Mouse (Mus musculus) G1E (cell line): ENCODE data around the gene Wdr41. TPM values are rescaled to one million over a fixed set of nuclear protein-coding genes. Genes with fewer than 3 reads are reported as not detected.

ENCODE experiments used
- ATAC-seq: 2 replicates; pipeline ENCODE4 v1.8.0; 2016; ENCODE audit warnings: mild to moderate bottlenecking; ENCODE audit not compliant: insufficient number of reproducible peaks, poor library complexity, low FRiP score, severe bottlenecking; ENCODE audit errors: extremely low read depth
- DNase-seq: peaks from one replicate; pipeline ENCODE4 v3.0.0; 2012; ENCODE audit warnings: low spot score
- H3K27me3 ChIP-seq: 2 replicates; pipeline ENCODE4 v1.6.1; 2012; ENCODE audit warnings: mild to moderate bottlenecking, low read length, inconsistent platforms; ENCODE audit not compliant: insufficient read depth
- H3K36me3 ChIP-seq: replicated peaks from 2 replicates; pipeline ENCODE3; 2012; ENCODE audit warnings: mild to moderate bottlenecking, inconsistent platforms
- H3K4me1 ChIP-seq: 2 replicates; pipeline ENCODE4 v1.6.1; 2012; ENCODE audit warnings: low read depth, low read length, inconsistent platforms, mixed read lengths; ENCODE audit not compliant: insufficient read depth
- H3K4me3 ChIP-seq: 2 replicates; pipeline ENCODE4 v1.5.1; 2012; ENCODE audit warnings: low read depth, mild to moderate bottlenecking, inconsistent platforms, low read length, moderate library complexity, mixed read lengths
- H3K9me3 ChIP-seq: replicated peaks from 2 replicates; pipeline ENCODE4 v1.6.1; 2012; ENCODE audit warnings: inconsistent platforms
- CTCF ChIP-seq: IDR thresholded peaks from 2 replicates; pipeline ENCODE4 v1.5.1; 2012; ENCODE audit warnings: low read depth, low read length, inconsistent platforms, mixed read lengths
- GATA1 ChIP-seq: IDR thresholded peaks from 2 replicates; pipeline ENCODE4 v1.6.1; 2012; ENCODE audit warnings: borderline replicate concordance, low read length, inconsistent platforms, mixed read lengths
- GATA2 ChIP-seq: IDR thresholded peaks from 2 replicates; pipeline ENCODE4 v1.6.1; 2012; ENCODE audit warnings: low read depth, low read length, inconsistent platforms, borderline replicate concordance
- POLR2AphosphoS5 ChIP-seq: IDR thresholded peaks from 2 replicates; pipeline ENCODE4 v1.6.1; 2012; ENCODE audit warnings: low read depth, low read length, inconsistent platforms; ENCODE audit not compliant: insufficient replicate concordance
- TAL1 ChIP-seq: conservative IDR thresholded peaks from 2 replicates; pipeline ENCODE4 v1.6.1; 2012; ENCODE audit warnings: low read depth, low read length, inconsistent platforms, mixed read lengths
- polyA plus RNA-seq: library from polyadenylated mRNA; stranded (reverse); fragments of >175 nt; gene quantifications from 2 replicates; pipeline ENCODE4 v1.2.3, GENCODE M21; 2012
- total RNA-seq, 2 experiments: library from RNA; stranded (forward) in 1 of 2; stranded (reverse) in 1 of 2; fragments of 200-1000 nt in 1 of 2; fragments of >200 nt in 1 of 2; fragmentation: Nextera tagmentation in 1 of 2; gene quantifications; 2 replicates each; pipeline ENCODE4 v1.2.3; 2014 to 2017

Wdr41 gene
- total and polyA plus RNA-seq, 3 experiments = 5.3 to 26.2 (median 15.7) TPM

DNA sequence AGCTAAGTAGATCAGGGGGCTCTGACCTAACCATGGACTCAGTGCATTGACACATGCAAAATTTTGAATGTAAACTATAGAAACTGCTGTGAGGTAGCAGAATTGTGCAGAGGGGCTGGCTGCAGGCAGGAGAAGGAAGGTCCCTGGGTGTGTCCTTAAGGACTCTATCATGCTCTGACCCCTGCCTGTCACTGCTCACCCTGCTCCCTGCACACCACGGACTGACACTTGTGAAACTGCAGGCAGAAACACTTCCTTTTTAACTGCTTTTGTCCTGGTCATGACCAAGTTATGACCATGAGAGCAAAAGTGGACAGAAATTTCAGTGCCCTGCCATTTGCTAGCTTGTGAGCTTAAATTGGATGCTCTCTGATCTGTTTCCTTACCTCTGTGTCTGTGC is 68.0 kb downstream of the Wdr41 start:
- ATAC-seq (no peak), DNase-seq (no peak)
- H3K4me1 ChIP-seq = no peaks in the 10 kb centered on the region
- no peaks in the 10 kb centered on the region for H3K36me3 ChIP-seq
- TF ChIP-seq GATA1 = no peak
- no peak for TF ChIP-seq POLR2AphosphoS5
- no peak for TF ChIP-seq GATA2
- no peak for TF ChIP-seq TAL1
- no peak for TF ChIP-seq CTCF
- H3K4me3 ChIP-seq = no peak overlapping the region
- H3K9me3 ChIP-seq = no peaks in the 10 kb centered on the region
- peaks cover 35% of the 10 kb centered on the region for H3K27me3 ChIP-seq

DNA sequence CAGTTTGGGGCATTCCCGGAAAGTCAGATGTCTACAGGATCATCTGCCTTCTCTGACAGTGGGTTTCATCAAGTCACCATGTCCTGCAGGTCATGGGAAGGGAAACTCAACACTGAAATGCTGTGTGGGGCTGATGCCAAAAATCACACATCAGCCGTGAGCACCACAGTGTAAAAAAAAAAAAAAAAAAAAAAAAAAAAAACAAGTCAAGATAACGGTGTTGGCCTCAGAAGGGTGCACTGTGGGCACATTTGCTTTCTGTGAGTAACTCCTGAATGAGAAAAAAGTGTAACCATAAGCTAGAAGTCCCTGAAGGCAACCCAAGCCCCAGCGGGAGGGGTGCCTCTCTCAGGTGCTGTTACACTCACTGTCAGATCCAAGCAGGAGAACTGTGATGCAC is 74.3 kb downstream of the Wdr41 start:
- DNase-seq = no peak
- no peak for ATAC-seq
- TF ChIP-seq GATA1 (no peak), CTCF (no peak), TAL1 (no peak), GATA2 (no peak), POLR2AphosphoS5 (no peak)
- no peaks in the 10 kb centered on the region for H3K4me1 ChIP-seq
- no peaks in the 10 kb centered on the region for H3K9me3 ChIP-seq
- H3K27me3 ChIP-seq = peaks cover 20% of the 10 kb centered on the region
- H3K4me3 ChIP-seq = no peak overlapping the region
- H3K36me3 ChIP-seq = no peaks in the 10 kb centered on the region

DNA sequence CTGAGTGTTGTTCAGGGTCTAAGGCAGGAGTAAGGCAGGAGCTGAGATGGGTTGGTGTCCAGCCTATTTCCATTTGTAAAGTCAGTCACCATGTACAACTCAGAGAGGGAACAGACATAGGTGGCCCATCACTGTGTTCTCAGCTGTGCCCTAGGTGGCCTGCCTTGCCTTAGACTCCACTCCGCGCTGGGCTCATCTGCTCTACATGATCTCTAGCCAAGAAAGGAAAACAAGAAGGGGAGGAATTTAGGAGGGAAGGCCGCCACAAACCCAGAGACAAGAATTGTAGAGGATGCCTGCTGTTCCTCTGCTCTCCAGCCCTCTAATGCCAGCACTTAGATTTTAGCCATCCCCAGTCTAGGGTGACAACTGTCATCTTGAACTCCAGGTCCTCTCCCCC is 76.3 kb downstream of the Wdr41 start:
- no peak overlapping the region for H3K4me3 ChIP-seq
- DNase-seq = no peak
- H3K27me3 ChIP-seq = peaks cover 24% of the 10 kb centered on the region
- no peaks in the 10 kb centered on the region for H3K4me1 ChIP-seq
- no peak for ATAC-seq
- H3K36me3 ChIP-seq = no peaks in the 10 kb centered on the region
- H3K9me3 ChIP-seq = no peaks in the 10 kb centered on the region
- no peak for TF ChIP-seq GATA2

DNA sequence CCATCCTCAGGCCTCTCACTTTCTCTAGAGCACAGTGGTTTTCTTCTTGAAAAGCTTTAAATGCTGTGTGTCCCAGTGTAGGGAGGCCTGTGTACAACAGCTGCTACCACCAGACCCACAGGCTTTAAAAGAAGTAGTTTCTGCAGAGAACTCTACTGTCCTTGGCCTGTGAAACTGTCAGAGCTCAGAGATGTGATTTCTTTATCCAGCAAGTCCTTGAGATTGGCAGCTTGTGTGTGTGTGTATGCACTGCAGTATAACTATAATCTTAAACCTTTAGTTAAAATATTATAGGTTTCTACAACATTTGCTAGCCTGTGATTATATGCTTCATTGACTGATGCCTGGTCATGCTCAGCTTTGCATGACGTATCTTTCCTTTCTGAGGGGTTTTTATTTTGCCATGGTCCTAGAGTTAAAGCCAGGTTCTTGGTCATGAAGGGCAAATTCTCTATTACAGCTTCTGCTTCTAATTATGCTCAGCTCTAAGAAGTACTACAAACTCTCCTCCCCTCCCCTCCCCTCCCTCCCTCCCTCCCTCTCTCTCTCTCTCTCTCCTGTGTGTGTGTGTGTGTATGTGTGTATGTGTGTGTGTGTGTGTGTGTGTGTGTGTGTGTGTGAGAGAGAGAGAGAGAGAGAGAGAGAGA is 79.7 kb downstream of the Wdr41 start:
- Histone ChIP-seq H3K27me3 (peaks cover 19% of the 10 kb centered on the region), H3K36me3 (no peaks in the 10 kb centered on the region), H3K9me3 (no peaks in the 10 kb centered on the region), H3K4me1 (no peaks in the 10 kb centered on the region), H3K4me3 (no peak overlapping the region)
- DNase-seq = no peak
- ATAC-seq = no peak
- TF ChIP-seq GATA1 (no peak), GATA2 (no peak), TAL1 (no peak), CTCF (no peak), POLR2AphosphoS5 (no peak)

DNA sequence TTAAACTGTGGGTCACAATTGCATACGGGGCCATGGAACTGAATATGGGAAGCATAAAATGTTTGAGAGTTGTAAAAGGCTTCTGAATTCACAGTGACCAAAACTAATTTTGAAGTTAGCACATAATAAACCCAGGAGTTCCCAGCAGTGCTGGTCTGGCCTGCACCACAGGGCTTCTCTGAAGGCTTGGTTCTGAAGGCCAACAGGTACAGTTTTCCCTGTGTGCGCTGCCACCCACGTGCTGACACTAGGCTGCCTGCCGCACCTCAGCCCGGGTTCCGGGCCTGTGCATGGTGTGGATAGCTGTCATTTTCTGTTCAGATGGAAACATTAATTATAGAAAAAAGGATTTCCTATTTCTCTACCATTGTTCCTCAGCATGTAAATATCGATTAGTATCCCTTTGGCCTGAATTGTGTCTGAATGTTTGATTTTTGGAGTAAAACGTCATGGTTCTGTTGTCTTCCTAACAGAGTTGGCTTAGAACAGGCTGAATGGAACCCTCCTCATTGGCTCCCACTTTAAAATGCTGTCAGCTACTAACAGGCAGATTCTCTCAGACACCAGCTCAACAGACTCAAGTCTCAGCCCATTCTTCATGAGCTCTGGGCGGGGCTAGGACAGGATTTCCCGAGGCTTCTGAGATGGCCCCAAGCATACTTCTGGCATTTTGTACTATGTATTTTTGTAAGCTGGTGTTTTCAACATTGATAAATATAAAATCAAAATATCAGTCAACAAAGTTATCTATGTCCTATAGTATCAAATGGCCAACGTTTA is 80.5 kb downstream of the Wdr41 start:
- Histone ChIP-seq H3K4me1 (no peaks in the 10 kb centered on the region), H3K36me3 (no peaks in the 10 kb centered on the region), H3K27me3 (peaks cover 19% of the 10 kb centered on the region), H3K9me3 (no peaks in the 10 kb centered on the region), H3K4me3 (no peak overlapping the region)
- ATAC-seq (no peak), DNase-seq (no peak)
- TF ChIP-seq GATA1 = no peak
- no peak for TF ChIP-seq POLR2AphosphoS5
- TF ChIP-seq GATA2 = no peak
- no peak for TF ChIP-seq CTCF
- TF ChIP-seq TAL1 = no peak

DNA sequence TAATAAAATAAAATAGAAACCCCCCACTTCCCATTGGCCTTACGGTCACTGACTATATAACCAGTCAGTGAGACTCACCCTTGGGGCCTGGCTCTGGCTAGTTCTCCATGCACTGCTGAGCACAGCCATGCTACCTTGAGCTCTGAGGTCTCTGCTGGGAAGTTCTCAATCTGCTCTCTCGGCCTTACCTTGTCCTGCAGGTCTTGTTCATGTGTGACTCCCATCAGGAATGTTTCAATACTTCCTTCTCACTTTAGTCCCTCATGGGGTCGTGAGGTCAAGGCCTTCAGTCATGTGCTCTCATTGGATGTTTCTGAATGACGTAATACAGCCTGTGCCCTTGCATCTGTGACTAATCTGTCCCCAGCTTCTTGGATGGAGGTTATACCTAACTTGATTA is 82.7 kb downstream of the Wdr41 start:
- no peaks in the 10 kb centered on the region for H3K36me3 ChIP-seq
- no peak for DNase-seq
- H3K9me3 ChIP-seq = no peaks in the 10 kb centered on the region
- H3K27me3 ChIP-seq = peaks cover 13% of the 10 kb centered on the region
- TF ChIP-seq GATA1 (no peak), CTCF (no peak), TAL1 (no peak), GATA2 (no peak), POLR2AphosphoS5 (no peak)
- no peak overlapping the region for H3K4me3 ChIP-seq
- no peak for ATAC-seq
- no peaks in the 10 kb centered on the region for H3K4me1 ChIP-seq
